Mouse (Mus musculus): Measurements from ENCODE around the gene Ppt2.

The Ppt2 gene

DNA sequence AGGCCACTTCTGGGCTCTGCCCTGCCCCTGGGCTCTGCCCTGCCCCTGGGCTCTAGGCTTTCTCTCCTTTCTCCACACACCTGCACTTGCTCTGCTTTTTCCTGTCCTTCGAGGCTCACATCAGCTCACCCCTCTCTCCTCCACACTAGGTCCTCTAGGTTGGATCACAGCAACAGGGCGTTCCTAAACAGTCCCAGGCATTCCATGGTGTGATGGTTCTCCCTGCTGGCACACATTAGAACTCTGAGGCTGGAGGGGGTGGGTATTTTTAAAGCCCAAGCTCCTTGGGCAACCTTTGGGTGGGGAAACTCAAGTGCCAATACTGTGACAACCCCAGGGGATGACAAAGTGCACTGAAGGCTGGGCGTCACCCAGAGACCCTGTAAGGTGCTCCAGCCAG lies 9.1 kb upstream of the Ppt2 start:
- no peak for DNase-seq

GRCm38 (mm10) chr17:34635671-34636070 lies 7.4 kb upstream of the Ppt2 start:
- no peak for DNase-seq

DNA sequence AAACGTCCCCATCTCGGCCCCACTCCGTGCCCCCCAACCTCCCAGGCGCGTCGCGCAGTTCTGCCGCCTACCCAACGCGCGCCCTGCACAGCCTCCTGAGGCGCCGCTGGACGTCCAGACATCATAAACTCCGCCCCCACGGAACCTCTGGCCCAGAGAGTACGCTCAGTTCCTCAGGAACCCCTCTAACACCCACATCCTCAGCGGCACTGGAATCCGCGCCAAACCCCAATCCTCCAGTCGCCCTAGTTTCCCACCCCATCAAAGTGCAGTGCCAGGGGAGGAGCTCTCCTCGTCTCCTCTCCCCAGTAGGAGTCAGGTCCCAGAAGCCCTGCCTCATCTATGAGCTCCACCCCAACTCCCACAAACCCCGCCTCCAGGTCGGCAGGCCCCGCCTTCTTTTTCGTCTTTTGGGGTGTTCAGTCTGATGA lies 4.0 kb upstream of the Ppt2 start:
- peak; percentile 61 to 72 for DNase-seq

- DNase-seq = no peak
Measured at GRCm38 (mm10) chr17:34631647-34632046, 3.3 kb upstream of the Ppt2 start.

- DNase-seq = no peak
Measured at GRCm38 (mm10) chr17:34630761-34631301, 2.5 kb upstream of the Ppt2 start.

GRCm38 (mm10) chr17:34629796-34630603 lies 1.7 kb upstream of the Ppt2 start:
- DNase-seq = no peak

DNA sequence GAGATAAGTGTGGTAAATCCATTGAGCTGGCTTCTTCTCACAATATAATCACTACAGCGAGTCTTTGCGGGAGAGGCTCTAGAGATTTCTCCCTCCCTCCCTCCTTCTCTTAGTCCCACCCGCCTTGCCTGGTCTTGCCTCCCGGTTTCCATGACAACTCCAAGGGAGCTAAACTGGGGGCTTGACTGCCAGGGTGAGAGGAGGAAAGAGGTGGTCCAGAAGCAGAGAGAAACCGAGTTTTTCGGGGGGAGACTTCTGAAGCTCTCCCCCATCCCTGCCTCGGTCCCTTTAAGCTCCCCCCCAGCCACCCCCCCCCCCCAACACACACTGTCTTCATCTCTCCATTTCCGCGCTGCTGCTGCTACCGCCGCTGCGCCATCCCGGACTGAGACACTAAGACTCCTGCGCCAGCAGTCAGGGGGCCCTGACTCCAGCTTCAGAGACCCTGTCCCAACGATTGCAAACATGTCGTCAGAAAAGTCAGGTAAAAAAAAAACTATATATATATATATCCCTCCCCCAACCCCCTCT lies 976 bp upstream of the Ppt2 start, which contains the start of gene Prrt1:
TSS of gene Prrt1 (plus strand) at position 313 of the 531 bp plus-strand sequence.
- no peak for DNase-seq

GRCm38 (mm10) chr17:34628644-34628967 lies 296 bp upstream of the Ppt2 start:
- DNase-seq = no peak

- peak in 1 of 2 experiments; percentile 59 for DNase-seq
Measured at GRCm38 (mm10) chr17:34627093-34627942, 992 bp downstream of the Ppt2 start.

- peak in 1 of 2 experiments; percentile 37 for DNase-seq
Measured at GRCm38 (mm10) chr17:34626773-34627092, 1.6 kb downstream of the Ppt2 start.

DNA sequence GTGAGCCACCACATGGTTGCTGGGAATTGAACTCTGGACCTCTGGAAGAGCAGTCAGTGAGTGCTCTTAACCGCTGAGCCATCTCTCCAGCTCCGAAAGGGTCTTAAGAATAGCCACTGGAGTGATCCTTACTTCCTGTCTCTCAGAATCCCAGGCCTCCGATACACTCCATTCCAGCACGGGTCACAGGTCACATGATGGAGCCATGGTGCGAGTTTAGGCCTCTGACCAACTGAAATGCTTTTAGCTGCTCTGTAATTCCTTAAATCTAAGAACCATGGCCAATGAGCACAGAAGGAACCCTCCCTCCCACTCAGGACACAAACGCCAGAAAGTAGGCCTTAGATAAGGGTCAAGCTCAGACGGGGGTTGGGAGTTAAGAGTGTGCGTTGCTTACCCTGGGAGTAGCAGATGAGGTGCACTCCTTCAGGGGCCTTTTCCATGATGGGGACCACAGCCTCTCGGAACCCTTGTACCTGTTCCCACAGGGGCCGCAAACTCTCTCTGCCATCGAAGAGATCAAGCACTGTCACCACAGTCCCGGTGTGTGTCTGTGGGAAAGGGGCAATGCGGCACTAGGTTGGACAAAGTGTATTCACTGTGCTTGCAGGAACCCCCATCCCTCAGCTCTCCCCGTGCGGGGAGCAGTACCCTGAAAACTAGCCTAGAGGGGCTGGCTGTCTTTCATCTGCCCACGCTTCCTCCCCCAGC lies 2.1 kb downstream of the Ppt2 start:
- no peak for DNase-seq

GRCm38 (mm10) chr17:34624981-34625380 lies 3.3 kb downstream of the Ppt2 start:
- no peak for DNase-seq

DNA sequence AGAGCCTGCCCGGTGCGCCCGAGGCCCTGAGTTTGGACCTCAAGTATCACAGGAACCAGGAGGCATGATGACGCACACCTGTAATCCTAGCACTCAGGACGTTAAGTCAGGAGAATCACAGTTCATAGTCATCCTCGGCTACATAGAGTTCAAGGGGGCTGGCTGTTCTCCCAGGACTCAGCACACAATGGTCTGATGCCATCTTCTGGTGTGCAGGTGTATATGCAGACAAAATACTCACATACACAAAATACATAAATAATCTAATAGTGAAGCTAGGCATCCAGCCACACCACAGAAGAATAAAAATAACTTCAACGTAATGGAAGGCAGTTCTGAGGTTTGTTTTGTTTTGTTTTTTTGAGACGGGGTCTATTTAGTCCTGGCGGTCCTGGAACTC lies 5.1 kb downstream of the Ppt2 start:
- no peak for DNase-seq

- no peak for DNase-seq
Measured at GRCm38 (mm10) chr17:34621006-34621405, 7.3 kb downstream of the Ppt2 start.

GRCm38 (mm10) chr17:34618999-34619398 lies 9.3 kb downstream of the Ppt2 start:
- peak; percentile 63 to 80 for DNase-seq

DNA sequence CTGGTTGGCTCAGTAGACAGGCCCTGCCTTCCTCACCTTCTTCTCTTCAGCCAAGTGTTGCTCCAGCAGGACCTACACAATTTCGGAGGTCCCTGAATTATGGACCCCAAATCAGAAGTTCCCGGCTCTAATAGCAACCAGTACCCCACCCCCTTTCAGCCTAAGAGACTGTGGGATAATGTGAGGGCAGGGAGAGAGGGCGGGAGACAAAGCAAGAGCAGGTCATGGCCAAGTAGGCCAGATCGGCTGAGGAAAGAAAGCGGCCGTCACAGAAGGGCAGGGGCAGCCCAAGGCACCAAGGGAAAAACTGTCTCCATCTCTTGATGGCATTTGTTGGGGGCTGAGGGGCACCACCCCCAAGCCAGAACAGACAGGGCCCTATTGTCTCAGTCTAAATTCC lies 12.4 kb downstream of the Ppt2 start, which contains the start of gene Egfl8:
TSS of gene Egfl8 (minus strand) at position 101 of the 400 bp plus-strand sequence.
- DNase-seq = no peak

DNA sequence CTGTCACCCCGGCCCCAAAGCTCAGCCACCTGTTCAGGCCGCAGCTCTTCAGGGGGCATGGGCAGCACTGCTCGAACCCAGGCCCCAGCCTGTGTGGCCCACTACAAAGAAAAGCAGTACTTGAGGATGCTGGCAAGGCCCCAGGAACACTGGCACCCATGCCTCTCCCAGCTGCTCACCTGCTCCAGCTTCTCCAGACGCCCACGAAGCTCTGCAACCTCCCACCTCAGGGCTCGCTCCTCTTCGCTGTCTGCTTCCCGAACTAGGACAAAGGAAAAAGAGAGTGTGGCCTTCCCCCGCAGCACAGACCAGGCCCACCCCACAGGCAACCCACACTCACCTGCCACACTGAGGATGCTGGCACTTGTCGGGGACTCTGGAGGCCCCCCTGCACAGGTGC lies 14.5 kb downstream of the Ppt2 start:
- no peak for DNase-seq

- DNase-seq = no peak
Measured at GRCm38 (mm10) chr17:34613054-34613645, 15.2 kb downstream of the Ppt2 start.

DNA sequence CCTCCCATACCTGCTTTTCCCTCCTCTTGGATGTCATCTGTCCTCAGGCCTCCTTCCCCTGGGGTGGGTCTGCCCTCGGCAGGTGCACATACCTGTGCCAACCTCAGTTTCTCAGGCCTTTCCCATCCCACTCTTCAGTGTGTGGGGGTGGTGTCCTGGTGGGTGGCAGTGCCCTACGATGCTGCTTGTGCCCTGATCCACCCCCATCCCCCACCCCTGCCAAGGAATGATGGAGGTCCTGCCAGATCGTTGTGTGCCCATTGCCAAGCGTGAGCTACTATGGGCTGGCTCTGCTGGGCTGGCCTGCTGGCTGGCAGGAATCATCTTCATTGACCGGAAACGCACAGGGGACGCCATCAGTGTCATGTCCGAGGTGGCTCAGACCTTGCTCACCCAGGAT lies 17.3 kb downstream of the Ppt2 start:
- DNase-seq = no peak

DNA sequence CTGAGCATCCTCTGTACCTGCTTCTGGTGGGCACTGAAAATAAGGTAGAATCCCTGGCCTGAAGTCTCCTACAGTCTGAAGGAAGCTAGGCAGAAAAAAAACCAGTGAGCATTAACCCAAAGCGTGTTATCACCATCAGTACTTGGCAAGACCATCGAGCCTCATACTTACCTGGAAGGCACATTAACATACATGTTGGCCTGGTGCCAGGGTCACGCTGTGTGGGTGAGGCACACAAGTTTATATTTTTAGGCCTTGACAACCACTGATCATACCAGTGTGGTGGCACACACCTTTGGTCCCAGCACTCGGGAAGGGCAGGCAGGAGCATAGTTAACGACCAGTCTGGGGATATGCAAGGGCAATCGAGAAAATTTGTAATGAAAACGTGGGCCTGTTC lies 20.3 kb downstream of the Ppt2 start:
- DNase-seq = no peak

DNA sequence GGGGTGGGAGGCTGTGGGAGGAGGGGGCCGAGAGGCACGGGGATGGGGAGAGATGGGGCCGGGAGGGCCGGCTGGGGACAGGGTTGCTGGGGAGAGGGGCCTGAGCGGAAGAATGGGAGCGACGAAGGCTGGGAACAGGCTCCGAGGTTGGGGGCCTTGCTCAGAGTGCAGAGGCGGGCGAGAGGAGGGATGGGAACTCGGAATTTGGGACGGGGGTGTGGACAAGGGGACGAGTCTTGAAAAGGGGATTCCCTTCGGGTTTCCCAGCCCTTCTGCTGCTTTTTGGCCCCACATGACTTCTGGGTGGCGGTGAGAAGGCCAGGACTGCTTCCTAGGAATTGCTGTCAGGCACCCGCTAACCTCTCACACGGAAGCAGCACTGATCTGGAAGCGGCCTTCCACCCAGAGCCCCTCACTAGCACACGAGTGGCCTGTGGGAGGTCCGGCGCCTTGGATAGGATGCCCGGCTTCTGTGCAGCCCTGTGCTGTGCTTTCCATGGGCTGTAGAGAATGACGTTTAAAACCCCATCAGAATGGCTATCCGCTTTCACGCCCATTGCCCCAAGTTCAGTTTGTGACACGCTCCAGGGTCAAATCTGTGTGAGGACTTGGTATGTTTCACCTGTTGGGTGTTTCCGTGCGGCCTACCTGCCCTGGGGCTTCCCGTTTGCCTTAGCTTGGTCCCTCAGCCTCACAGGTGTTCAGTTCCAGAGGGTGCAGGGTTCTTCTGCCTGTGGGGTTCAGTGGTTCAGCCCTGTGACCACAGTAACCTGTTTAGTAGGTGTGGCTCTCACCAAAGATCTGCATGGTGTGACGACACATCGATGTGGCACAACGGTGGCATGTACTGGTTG lies 21.9 kb downstream of the Ppt2 start:
- no peak for DNase-seq
